Mouse (Mus musculus) kidney, adult 11 months (tissue): ENCODE data around the gene Grhl1.

Source experiments
- DNase-seq: peaks from one replicate; pipeline ENCODE4 v3.0.0; 2022

Grhl1 gene

GRCm38 (mm10) chr12:24645901-24646300 lies 73.8 kb downstream of the Grhl1 start:
- DNase-seq, result no peak

- no peak for DNase-seq
These were observed 76.0 kb downstream of the Grhl1 start for GRCm38 (mm10) chr12:24648094-24648493.

GRCm38 (mm10) chr12:24650415-24651062 lies 78.5 kb downstream of the Grhl1 start:
- no peak for DNase-seq

GRCm38 (mm10) chr12:24651063-24651557 lies 79.0 kb downstream of the Grhl1 start, which contains the start of gene Klf11:
Klf11 (plus strand) TSS chr12:24651274.
- peak; percentile 98 for DNase-seq

GRCm38 (mm10) chr12:24651642-24652342 lies 79.7 kb downstream of the Grhl1 start:
- DNase-seq, result peak; percentile 97

GRCm38 (mm10) chr12:24654065-24654862 lies 82.2 kb downstream of the Grhl1 start:
- no peak for DNase-seq

- no peak for DNase-seq
These were observed 84.4 kb downstream of the Grhl1 start for GRCm38 (mm10) chr12:24656436-24656835.

GRCm38 (mm10) chr12:24658998-24659397 lies 86.9 kb downstream of the Grhl1 start:
- no peak for DNase-seq

- DNase-seq, result no peak
These were observed 87.8 kb downstream of the Grhl1 start for GRCm38 (mm10) chr12:24659923-24660322.

GRCm38 (mm10) chr12:24661100-24661499 lies 89.0 kb downstream of the Grhl1 start:
- peak; percentile 70 for DNase-seq

GRCm38 (mm10) chr12:24662131-24662530 lies 90.0 kb downstream of the Grhl1 start:
- no peak for DNase-seq
